Mouse (Mus musculus) kidney, adult 2 months (tissue): ENCODE data around the gene B3galt1. TPM values are rescaled to one million over a fixed set of nuclear protein-coding genes. Genes with fewer than 3 reads are reported as not detected.

ENCODE experiments used
- DNase-seq: peaks from one replicate; pipeline ENCODE4 v3.0.0; 2021
- H3K27ac ChIP-seq: fragments of 200-500 bp; 2 replicates; pipeline ENCODE4 v1.5.1; 2012; ENCODE audit warnings: low read depth, low read length, control low read depth, inconsistent platforms; ENCODE audit not compliant: insufficient read depth
- H3K27me3 ChIP-seq: fragments of 200-500 bp; replicated peaks from 2 replicates; pipeline ENCODE4 v1.6.1; 2012; ENCODE audit warnings: mild to moderate bottlenecking, moderate library complexity, low read length, inconsistent platforms; ENCODE audit not compliant: control insufficient read depth, insufficient read depth
- H3K36me3 ChIP-seq: fragments of 200-500 bp; 2 replicates; pipeline ENCODE4 v1.6.1; 2012; ENCODE audit warnings: mild to moderate bottlenecking, moderate library complexity, low read length, inconsistent platforms; ENCODE audit not compliant: control insufficient read depth, insufficient read depth
- H3K4me1 ChIP-seq: fragments of 200-500 bp; 2 replicates; pipeline ENCODE4 v1.6.1; 2011; ENCODE audit warnings: low read length; ENCODE audit not compliant: control insufficient read depth, insufficient read depth
- H3K4me3 ChIP-seq: fragments of 200-500 bp; 2 replicates; pipeline ENCODE4 v1.5.1; 2011; ENCODE audit warnings: mild to moderate bottlenecking, low read depth, low read length, control low read depth; ENCODE audit not compliant: insufficient read depth
- CTCF ChIP-seq: fragments of 200-500 bp; conservative IDR thresholded peaks from 2 replicates; pipeline ENCODE4 v1.5.1; 2011; ENCODE audit warnings: low read depth, mild to moderate bottlenecking, control low read depth, low read length, moderate library complexity, mixed read lengths; ENCODE audit not compliant: insufficient read depth, insufficient read length
- POLR2A ChIP-seq: fragments of 200-500 bp; IDR thresholded peaks from one replicate; pipeline ENCODE4 v1.6.1; 2011; ENCODE audit warnings: low read depth, low read length, control low read depth
- WGBS: fragments of 180-500 bp; shearing (Covaris S2); methylation state at CpG from one replicate; pipeline ENCODE4 v1.1.7; 2018; 5-methylcytosine and 5-hydroxymethylcytosine counted together
- polyA plus RNA-seq: library from polyadenylated mRNA; depleted of rRNA; stranded (reverse); fragments of >200 nt; gene quantifications from 2 replicates; pipeline ENCODE4 v1.2.3, GENCODE M21; 2012

B3galt1 gene
- polyA plus RNA-seq, 1 experiment, result 0.23 TPM

- DNase-seq, result no peak
- WGBS, result 82% methylated on average over 2 of the region's 2 CpGs
- Histone ChIP-seq H3K27me3 (no peaks in the 10 kb centered on the region), H3K27ac (no peak overlapping the region), H3K4me1 (no peaks in the 10 kb centered on the region), H3K4me3 (no peak overlapping the region), H3K36me3 (no peaks in the 10 kb centered on the region)
- TF ChIP-seq POLR2A, result no peak
- no peak for TF ChIP-seq CTCF
These were observed 293.3 kb downstream of the B3galt1 start for GRCm38 (mm10) chr2:67859004-67859403.

- no peak for DNase-seq
- Histone ChIP-seq H3K27me3 (no peaks in the 10 kb centered on the region), H3K4me3 (no peak overlapping the region), H3K4me1 (no peaks in the 10 kb centered on the region), H3K27ac (no peak overlapping the region), H3K36me3 (no peaks in the 10 kb centered on the region)
- no peak for TF ChIP-seq CTCF
- TF ChIP-seq POLR2A, result no peak
- 77% methylated on average over 3 of the region's 3 CpGs for WGBS
These were observed 307.7 kb downstream of the B3galt1 start for GRCm38 (mm10) chr2:67873368-67873767.

GRCm38 (mm10) chr2:67879836-67880235 is 314.2 kb downstream of the B3galt1 start:
- H3K4me1 ChIP-seq, result no peaks in the 10 kb centered on the region
- DNase-seq, result peak; percentile 62
- H3K4me3 ChIP-seq, result no peak overlapping the region
- H3K36me3 ChIP-seq, result no peaks in the 10 kb centered on the region
- no peaks in the 10 kb centered on the region for H3K27me3 ChIP-seq
- WGBS, result 66% methylated on average over 3 of the region's 3 CpGs
- no peak overlapping the region for H3K27ac ChIP-seq
- TF ChIP-seq POLR2A (no peak), CTCF (no peak)

- 51% methylated on average over 1 of the region's 1 CpGs for WGBS
- no peaks in the 10 kb centered on the region for H3K36me3 ChIP-seq
- no peaks in the 10 kb centered on the region for H3K27me3 ChIP-seq
- TF ChIP-seq CTCF (no peak), POLR2A (no peak)
- H3K27ac ChIP-seq, result no peak overlapping the region
- DNase-seq, result peak; percentile 40
- no peaks in the 10 kb centered on the region for H3K4me1 ChIP-seq
- H3K4me3 ChIP-seq, result no peak overlapping the region
These were observed 316.1 kb downstream of the B3galt1 start for GRCm38 (mm10) chr2:67881713-67882281.

- H3K27ac ChIP-seq, result no peak overlapping the region
- no peaks in the 10 kb centered on the region for H3K27me3 ChIP-seq
- no peaks in the 10 kb centered on the region for H3K36me3 ChIP-seq
- 78% methylated on average over 2 of the region's 2 CpGs for WGBS
- H3K4me1 ChIP-seq, result no peaks in the 10 kb centered on the region
- no peak overlapping the region for H3K4me3 ChIP-seq
- no peak for DNase-seq
- TF ChIP-seq CTCF, result no peak
- TF ChIP-seq POLR2A, result no peak
These were observed 332.5 kb downstream of the B3galt1 start for GRCm38 (mm10) chr2:67897956-67898689.

GRCm38 (mm10) chr2:67901574-67901973 is 335.9 kb downstream of the B3galt1 start:
- H3K27me3 ChIP-seq, result no peaks in the 10 kb centered on the region
- no peak for DNase-seq
- H3K27ac ChIP-seq, result no peak overlapping the region
- WGBS, result 82% methylated on average over 6 of the region's 6 CpGs
- no peaks in the 10 kb centered on the region for H3K36me3 ChIP-seq
- no peak overlapping the region for H3K4me3 ChIP-seq
- no peaks in the 10 kb centered on the region for H3K4me1 ChIP-seq
- TF ChIP-seq POLR2A, result no peak
- no peak for TF ChIP-seq CTCF

GRCm38 (mm10) chr2:67902651-67903292 is 337.1 kb downstream of the B3galt1 start:
- TF ChIP-seq CTCF (no peak), POLR2A (no peak)
- Histone ChIP-seq H3K36me3 (no peaks in the 10 kb centered on the region), H3K27me3 (no peaks in the 10 kb centered on the region), H3K4me1 (no peaks in the 10 kb centered on the region), H3K4me3 (no peak overlapping the region), H3K27ac (no peak overlapping the region)
- peak; percentile 58 for DNase-seq
- WGBS, result 71% methylated on average over 8 of the region's 8 CpGs
